Mouse (Mus musculus): ENCODE data around the gene Mus81. TPM values are rescaled to one million over a fixed set of nuclear protein-coding genes. Genes with fewer than 3 reads are reported as not detected.

The Mus81 gene
- polyA plus RNA-seq, 1 experiment from 2014 or later = 46.6 TPM

DNA sequence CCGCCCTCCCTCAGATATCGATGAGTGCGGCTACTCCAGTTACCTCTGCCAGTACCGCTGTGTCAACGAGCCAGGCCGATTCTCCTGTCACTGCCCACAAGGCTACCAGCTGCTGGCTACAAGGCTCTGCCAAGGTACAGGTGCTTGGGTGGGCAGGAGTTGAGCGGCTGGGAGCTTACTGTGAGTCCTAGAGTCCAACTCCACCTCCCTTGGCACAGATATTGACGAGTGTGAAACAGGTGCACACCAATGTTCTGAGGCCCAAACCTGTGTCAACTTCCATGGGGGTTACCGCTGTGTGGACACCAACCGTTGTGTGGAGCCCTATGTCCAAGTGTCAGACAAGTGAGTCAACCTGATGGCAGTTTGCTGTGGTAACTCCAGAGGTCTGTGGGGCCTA lies 8.2 kb downstream of the Mus81 start:
- H3K4me3 ChIP-seq (ENCODE audit: low read depth, low read length) = no peak overlapping the region
- H3K27ac ChIP-seq (ENCODE audit: low read length) = no peak overlapping the region
- 91% methylated on average over 10 of the region's 10 CpGs for WGBS
- H3K36me3 ChIP-seq (ENCODE audit: control insufficient read depth, insufficient read depth, low read length) = peaks cover 42% of the 10 kb centered on the region
- H3K9ac ChIP-seq (replicated peaks; ENCODE audit: low read depth, low read length) = no peak overlapping the region
- H3K4me2 ChIP-seq (replicated peaks; ENCODE audit: low read depth, low read length) = no peak overlapping the region
- no peaks in the 10 kb centered on the region for H3K9me3 ChIP-seq (ENCODE audit: control insufficient read depth, low read depth, low read length)
- peaks cover 5% of the 10 kb centered on the region for H3K4me1 ChIP-seq (ENCODE audit: control insufficient read depth, insufficient read depth, low read length)
- H3K27me3 ChIP-seq (ENCODE audit: control insufficient read depth, insufficient read depth, low read length) = no peaks in the 10 kb centered on the region
- ATAC-seq (ENCODE audit: insufficient number of reproducible peaks, insufficient read depth, low FRiP score, low read depth) = no peak

DNA sequence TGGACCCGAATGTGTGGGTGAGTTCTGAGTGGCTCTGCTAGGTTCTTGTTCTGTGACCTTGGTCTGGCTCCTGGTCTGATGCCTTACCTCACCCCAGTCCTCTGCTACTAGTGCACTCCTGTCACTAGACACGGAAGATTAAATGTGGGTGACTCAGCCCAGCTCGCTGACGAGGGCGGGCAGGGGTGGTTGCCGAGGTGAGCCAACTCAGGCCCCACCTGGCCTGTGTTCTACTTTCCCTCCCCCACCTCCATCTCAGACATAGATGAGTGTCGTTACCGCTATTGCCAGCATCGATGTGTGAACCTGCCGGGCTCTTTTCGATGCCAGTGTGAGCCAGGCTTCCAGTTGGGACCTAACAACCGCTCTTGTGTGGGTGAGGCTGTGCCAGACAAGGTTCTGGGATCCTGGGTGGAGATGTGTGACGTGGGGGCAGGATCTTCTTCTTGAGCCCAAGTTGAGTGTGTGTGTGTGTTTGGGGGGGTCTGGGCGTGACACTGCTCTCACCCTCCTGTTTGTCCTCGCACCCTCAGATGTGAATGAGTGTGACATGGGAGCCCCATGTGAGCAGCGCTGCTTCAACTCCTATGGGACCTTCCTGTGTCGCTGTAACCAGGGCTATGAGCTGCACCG lies 10.4 kb downstream of the Mus81 start:
- H3K4me2 ChIP-seq (replicated peaks; ENCODE audit: low read depth, low read length) = no peak overlapping the region
- peaks cover 23% of the 10 kb centered on the region for H3K36me3 ChIP-seq (ENCODE audit: control insufficient read depth, insufficient read depth, low read length)
- H3K9me3 ChIP-seq (ENCODE audit: control insufficient read depth, low read depth, low read length) = no peaks in the 10 kb centered on the region
- ATAC-seq (ENCODE audit: insufficient number of reproducible peaks, insufficient read depth, low FRiP score, low read depth) = no peak
- no peaks in the 10 kb centered on the region for H3K27me3 ChIP-seq (ENCODE audit: control insufficient read depth, insufficient read depth, low read length)
- H3K4me3 ChIP-seq (ENCODE audit: low read depth, low read length) = no peak overlapping the region
- H3K4me1 ChIP-seq (ENCODE audit: control insufficient read depth, insufficient read depth, low read length) = peaks cover 5% of the 10 kb centered on the region
- WGBS = 87% methylated on average over 18 of the region's 18 CpGs
- no peak overlapping the region for H3K27ac ChIP-seq (ENCODE audit: low read length)
- no peak overlapping the region for H3K9ac ChIP-seq (replicated peaks; ENCODE audit: low read depth, low read length)

DNA sequence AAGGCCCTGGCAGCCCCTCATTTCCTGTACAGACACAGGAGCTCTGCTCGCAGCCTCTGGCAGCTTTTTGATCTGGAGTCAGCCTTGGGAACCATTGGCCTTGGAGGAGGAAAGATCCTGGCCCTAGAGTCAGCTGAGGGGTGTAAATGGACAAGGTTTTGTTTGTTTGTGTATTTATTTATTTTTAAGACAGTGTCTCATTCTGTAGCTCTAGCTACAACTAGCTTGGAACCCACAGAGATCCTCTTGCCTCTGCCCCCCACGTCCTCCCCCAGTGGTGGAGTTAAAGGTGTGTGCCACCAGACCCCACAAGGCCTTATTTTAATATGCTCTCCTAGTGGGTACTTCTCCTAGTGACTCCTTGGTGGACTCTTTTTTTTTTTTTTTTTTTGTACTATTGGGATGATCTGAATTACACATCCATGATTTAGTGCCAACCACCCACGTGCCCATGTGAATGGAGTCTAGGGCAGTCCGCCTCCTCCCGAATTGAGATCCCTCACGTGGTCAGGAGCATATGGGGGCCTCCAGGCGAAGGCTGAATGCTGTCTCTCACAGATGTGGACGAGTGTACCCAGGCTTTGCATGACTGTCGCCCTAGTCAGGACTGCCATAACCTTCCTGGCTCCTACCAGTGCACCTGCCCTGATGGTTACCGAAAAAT lies 11.1 kb downstream of the Mus81 start:
- WGBS = 90% methylated on average over 10 of the region's 10 CpGs
- H3K4me2 ChIP-seq (replicated peaks; ENCODE audit: low read depth, low read length) = no peak overlapping the region
- peaks cover 17% of the 10 kb centered on the region for H3K36me3 ChIP-seq (ENCODE audit: control insufficient read depth, insufficient read depth, low read length)
- H3K4me3 ChIP-seq (ENCODE audit: low read depth, low read length) = no peak overlapping the region
- no peak overlapping the region for H3K9ac ChIP-seq (replicated peaks; ENCODE audit: low read depth, low read length)
- no peak for ATAC-seq (ENCODE audit: insufficient number of reproducible peaks, insufficient read depth, low FRiP score, low read depth)
- H3K27ac ChIP-seq (ENCODE audit: low read length) = no peak overlapping the region
- peaks cover 5% of the 10 kb centered on the region for H3K4me1 ChIP-seq (ENCODE audit: control insufficient read depth, insufficient read depth, low read length)
- H3K27me3 ChIP-seq (ENCODE audit: control insufficient read depth, insufficient read depth, low read length) = no peaks in the 10 kb centered on the region
- no peaks in the 10 kb centered on the region for H3K9me3 ChIP-seq (ENCODE audit: control insufficient read depth, low read depth, low read length)

DNA sequence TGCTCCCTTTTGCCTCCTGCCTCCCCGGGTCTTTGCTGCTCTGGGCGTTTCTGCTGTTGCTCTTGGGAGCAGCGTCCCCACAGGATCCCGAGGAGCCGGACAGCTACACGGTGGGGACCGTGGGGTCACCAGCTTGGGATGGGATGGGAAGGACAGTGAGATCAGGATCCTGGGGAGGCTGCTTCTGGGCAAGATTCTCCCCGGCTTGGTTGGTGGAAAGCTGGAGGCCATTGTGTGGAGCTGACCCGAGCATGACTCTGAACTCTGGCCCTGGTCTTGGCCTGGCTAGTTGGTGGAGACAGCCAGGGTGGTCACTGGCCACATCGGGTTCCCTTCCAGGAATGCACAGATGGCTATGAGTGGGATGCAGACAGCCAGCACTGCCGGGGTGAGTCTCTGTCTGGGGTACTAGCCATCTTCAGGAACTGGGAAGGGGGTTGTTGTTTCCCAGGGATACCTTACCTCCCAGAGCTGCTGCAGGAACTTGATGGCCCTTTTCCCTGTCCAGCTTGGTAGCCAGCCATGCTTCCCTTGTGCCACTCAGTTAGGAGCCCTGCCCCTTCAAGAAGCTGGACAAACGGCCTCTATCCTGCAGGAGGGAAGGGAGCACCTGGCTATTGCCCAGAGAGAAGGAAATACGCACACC lies 13.0 kb downstream of the Mus81 start:
- no peak for ATAC-seq (ENCODE audit: insufficient number of reproducible peaks, insufficient read depth, low FRiP score, low read depth)
- no peaks in the 10 kb centered on the region for H3K27me3 ChIP-seq (ENCODE audit: control insufficient read depth, insufficient read depth, low read length)
- H3K27ac ChIP-seq (ENCODE audit: low read length) = peak overlapping the region; percentile 90
- H3K4me1 ChIP-seq (ENCODE audit: control insufficient read depth, insufficient read depth, low read length) = peaks cover 5% of the 10 kb centered on the region
- peak overlapping the region; percentile 82 for H3K4me2 ChIP-seq (replicated peaks; ENCODE audit: low read depth, low read length)
- H3K9ac ChIP-seq (replicated peaks; ENCODE audit: low read depth, low read length) = peak overlapping the region; percentile 70
- H3K9me3 ChIP-seq (ENCODE audit: control insufficient read depth, low read depth, low read length) = no peaks in the 10 kb centered on the region
- H3K4me3 ChIP-seq (ENCODE audit: low read depth, low read length) = peak overlapping the region; percentile 55
- peaks cover 11% of the 10 kb centered on the region; the same call in 1 of the 2 replicates for H3K36me3 ChIP-seq (ENCODE audit: control insufficient read depth, insufficient read depth, low read length)
- WGBS = 13% methylated on average over 13 of the region's 13 CpGs

DNA sequence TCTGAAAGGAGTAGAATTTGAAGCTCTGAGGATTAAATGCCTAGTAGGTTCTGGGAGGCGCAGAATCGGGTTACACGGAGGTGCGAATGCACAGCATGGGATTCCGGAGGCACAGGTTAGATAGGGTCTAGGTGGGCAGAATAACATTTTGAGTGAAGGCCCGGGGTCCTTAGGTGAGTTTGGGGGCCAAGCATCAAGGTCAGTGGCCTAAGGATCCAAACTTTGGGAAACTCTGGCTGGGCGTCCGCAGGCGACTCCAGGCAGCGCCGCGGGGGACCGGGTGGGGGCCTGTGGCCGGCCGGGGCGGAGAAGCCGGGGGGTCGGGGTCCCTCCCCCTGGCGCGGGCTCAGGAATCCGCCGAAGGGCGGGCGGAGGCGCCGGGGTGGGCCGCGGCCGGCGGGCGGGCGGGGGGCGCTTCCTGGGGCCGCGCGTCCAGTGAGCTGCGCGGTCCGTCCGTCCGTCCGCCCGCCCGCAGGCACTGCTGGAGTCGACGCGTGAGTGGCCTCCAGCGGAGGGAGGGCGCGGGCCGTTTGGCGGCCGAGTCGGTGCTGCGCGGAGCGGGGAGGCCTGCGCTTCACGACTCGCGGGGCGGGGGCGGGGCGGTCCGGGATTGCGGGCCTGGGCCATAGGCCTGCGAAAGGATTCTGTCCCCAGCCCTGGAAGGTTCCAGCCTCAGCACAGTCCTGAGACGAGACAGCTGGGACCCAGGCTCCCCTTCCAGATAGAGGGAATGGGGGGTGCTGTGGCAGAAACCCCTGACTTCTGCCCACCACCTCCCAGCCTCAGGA lies 13.7 kb downstream of the Mus81 start:
- WGBS = under 1% methylated on average over 33 of the region's 68 CpGs
- peak; percentile 50 for ATAC-seq (ENCODE audit: insufficient number of reproducible peaks, insufficient read depth, low FRiP score, low read depth)
- H3K9me3 ChIP-seq (ENCODE audit: control insufficient read depth, low read depth, low read length) = no peaks in the 10 kb centered on the region
- H3K36me3 ChIP-seq (ENCODE audit: control insufficient read depth, insufficient read depth, low read length) = peaks cover 10% of the 10 kb centered on the region; the same call in 1 of the 2 replicates
- H3K9ac ChIP-seq (replicated peaks; ENCODE audit: low read depth, low read length) = peak overlapping the region; percentile 70
- H3K4me1 ChIP-seq (ENCODE audit: control insufficient read depth, insufficient read depth, low read length) = peaks cover 5% of the 10 kb centered on the region
- H3K27ac ChIP-seq (ENCODE audit: low read length) = peak overlapping the region; percentile 90
- peak overlapping the region; percentile 82 for H3K4me2 ChIP-seq (replicated peaks; ENCODE audit: low read depth, low read length)
- peak overlapping the region; percentile 55 for H3K4me3 ChIP-seq (ENCODE audit: low read depth, low read length)
- no peaks in the 10 kb centered on the region for H3K27me3 ChIP-seq (ENCODE audit: control insufficient read depth, insufficient read depth, low read length)

DNA sequence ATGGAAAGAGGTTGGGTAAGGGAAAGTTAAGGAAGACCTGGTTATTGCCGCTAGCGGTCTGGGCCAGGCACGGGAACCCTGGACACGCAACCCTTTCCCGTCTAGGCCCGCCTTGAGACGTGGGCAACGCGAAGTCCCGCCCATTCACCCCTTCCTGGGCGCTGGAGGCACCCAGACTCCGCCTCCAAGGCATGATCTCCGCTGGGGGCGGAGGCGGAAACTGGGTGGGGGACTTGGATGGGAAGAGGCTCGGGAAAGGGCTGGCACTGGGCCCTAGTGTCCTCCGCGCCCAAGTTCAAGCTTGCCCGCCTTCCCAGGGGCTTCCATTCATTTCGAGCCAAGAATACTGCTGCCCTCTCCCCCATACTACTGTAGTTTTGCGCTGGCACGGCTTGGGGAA lies 14.5 kb downstream of the Mus81 start, which contains the start of gene Efemp2:
Gene Efemp2 (plus strand): TSS at position 235 of the 400 bp plus-strand sequence.
- H3K27ac ChIP-seq (ENCODE audit: low read length) = peak within 1 kb of the TSS; percentile 90
- H3K4me2 ChIP-seq (replicated peaks; ENCODE audit: low read depth, low read length) = peak within 1 kb of the TSS; percentile 82
- H3K36me3 ChIP-seq (ENCODE audit: control insufficient read depth, insufficient read depth, low read length) = peaks cover 6% of the 10 kb centered on the region; the same call in 1 of the 2 replicates
- ATAC-seq (ENCODE audit: insufficient number of reproducible peaks, insufficient read depth, low FRiP score, low read depth) = peak; percentile 82
- H3K27me3 ChIP-seq (ENCODE audit: control insufficient read depth, insufficient read depth, low read length) = no peaks in the 10 kb centered on the region
- H3K4me3 ChIP-seq (ENCODE audit: low read depth, low read length) = peak within 1 kb of the TSS; percentile 55
- peaks cover 5% of the 10 kb centered on the region for H3K4me1 ChIP-seq (ENCODE audit: control insufficient read depth, insufficient read depth, low read length)
- H3K9me3 ChIP-seq (ENCODE audit: control insufficient read depth, low read depth, low read length) = no peaks in the 10 kb centered on the region
- H3K9ac ChIP-seq (replicated peaks; ENCODE audit: low read depth, low read length) = peak within 1 kb of the TSS; percentile 70
- 0% methylated on average over 22 of the region's 22 CpGs for WGBS

DNA sequence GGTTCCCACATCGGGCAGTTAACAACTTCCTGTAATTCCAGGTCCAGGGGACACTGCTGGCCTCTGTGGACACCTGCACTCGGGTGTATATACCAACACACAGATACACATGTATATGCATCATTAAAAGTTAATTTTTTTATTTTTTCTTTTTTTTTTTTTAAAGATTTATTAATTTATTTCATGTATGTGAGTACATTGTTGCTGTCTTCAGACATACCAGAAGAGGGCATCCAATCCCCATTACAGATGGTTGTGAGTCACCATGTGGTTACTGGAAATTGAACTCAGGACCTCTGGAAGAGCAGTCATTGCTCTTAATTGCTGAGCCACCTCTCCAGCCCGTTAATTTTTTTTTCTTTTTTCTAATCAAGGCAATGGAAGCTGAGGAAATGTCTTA lies 15.3 kb downstream of the Mus81 start:
- 76% methylated on average over 3 of the region's 3 CpGs for WGBS
- peaks cover 6% of the 10 kb centered on the region; the same call in 1 of the 2 replicates for H3K36me3 ChIP-seq (ENCODE audit: control insufficient read depth, insufficient read depth, low read length)
- H3K9me3 ChIP-seq (ENCODE audit: control insufficient read depth, low read depth, low read length) = no peaks in the 10 kb centered on the region
- ATAC-seq (ENCODE audit: insufficient number of reproducible peaks, insufficient read depth, low FRiP score, low read depth) = no peak
- no peak overlapping the region for H3K9ac ChIP-seq (replicated peaks; ENCODE audit: low read depth, low read length)
- no peak overlapping the region for H3K4me2 ChIP-seq (replicated peaks; ENCODE audit: low read depth, low read length)
- no peak overlapping the region for H3K27ac ChIP-seq (ENCODE audit: low read length)
- no peak overlapping the region for H3K4me3 ChIP-seq (ENCODE audit: low read depth, low read length)
- H3K4me1 ChIP-seq (ENCODE audit: control insufficient read depth, insufficient read depth, low read length) = peaks cover 8% of the 10 kb centered on the region
- H3K27me3 ChIP-seq (ENCODE audit: control insufficient read depth, insufficient read depth, low read length) = no peaks in the 10 kb centered on the region

DNA sequence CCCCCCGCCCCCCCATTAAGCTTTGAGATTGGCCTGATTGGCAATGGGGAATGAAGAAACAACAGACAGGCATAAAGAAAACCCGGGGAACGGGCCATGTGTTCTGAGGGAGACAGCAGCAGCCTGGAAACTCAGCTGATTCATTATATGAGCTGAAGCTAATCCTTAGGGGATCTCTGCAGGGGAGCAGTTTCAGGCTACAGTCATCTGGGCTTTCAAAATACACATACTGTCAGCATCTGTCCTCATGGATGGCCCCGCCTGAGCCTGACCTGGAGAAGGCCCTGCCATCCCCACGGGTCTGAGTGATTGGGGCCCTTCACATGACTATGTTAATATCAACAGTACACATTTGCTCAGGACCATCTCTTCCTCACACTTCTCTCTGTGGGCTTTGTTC lies 16.4 kb downstream of the Mus81 start:
- 45% methylated on average over 5 of the region's 5 CpGs for WGBS
- Histone ChIP-seq H3K4me1 (ENCODE audit: control insufficient read depth, insufficient read depth, low read length) (peaks cover 8% of the 10 kb centered on the region), H3K9me3 (ENCODE audit: control insufficient read depth, low read depth, low read length) (no peaks in the 10 kb centered on the region), H3K27ac (ENCODE audit: low read length) (no peak overlapping the region), H3K4me3 (ENCODE audit: low read depth, low read length) (no peak overlapping the region), H3K4me2 (replicated peaks; ENCODE audit: low read depth, low read length) (no peak overlapping the region), H3K9ac (replicated peaks; ENCODE audit: low read depth, low read length) (no peak overlapping the region), H3K27me3 (ENCODE audit: control insufficient read depth, insufficient read depth, low read length) (no peaks in the 10 kb centered on the region), H3K36me3 (ENCODE audit: control insufficient read depth, insufficient read depth, low read length) (0 out of 2 replicates have a peak, but pooled peaks cover 7% of the 10 kb centered on the region)
- no peak for ATAC-seq (ENCODE audit: insufficient number of reproducible peaks, insufficient read depth, low FRiP score, low read depth)

All from stomach, embryonic 14.5 days (tissue).